Mouse (Mus musculus): Measurements from ENCODE around the gene Vars2. TPM values are rescaled to one million over a fixed set of nuclear protein-coding genes. Genes with fewer than 3 reads are reported as not detected.

The Vars2 gene
- total RNA-seq, 1 experiment = 58.5 TPM

- H3K9me3 ChIP-seq (ENCODE audit: control insufficient read depth, insufficient read depth, low read depth, low read length) = no peaks in the 10 kb centered on the region
- DNase-seq (ENCODE audit: low read depth, low spot score) = peak; percentile 93
- H3K4me1 ChIP-seq (ENCODE audit: control insufficient read depth in 2 of 2, insufficient read depth in 2 of 2, low read length in 2 of 2, poor library complexity in 1 of 2) = no peaks in the 10 kb centered on the region; a peak in 1 of 4 replicates
- peak within 1 kb of the TSS; percentile 88 to 89 for H3K4me3 ChIP-seq (ENCODE audit: insufficient read depth in 1 of 2, low read depth in 1 of 2, low read length in 2 of 2, poor library complexity in 1 of 2, severe bottlenecking in 1 of 2)
- H3K27ac ChIP-seq (ENCODE audit: insufficient read depth, low read depth, low read length, poor library complexity, severe bottlenecking) = no peak within 1 kb of the TSS
- peak within 1 kb of the TSS; percentile 86 for H3K9ac ChIP-seq (ENCODE audit: insufficient read depth, low read depth, low read length, poor library complexity, severe bottlenecking)
- in situ Hi-C loops (cut with MboI; ENCODE audit: low sequenced_read_pairs in 2 of 2, unreplicated experiment in 2 of 2) = no loop called here
- TF ChIP-seq CHD2 (IDR thresholded peaks at IDR 0.05; ENCODE audit: low read depth, low read length) (peak; percentile 66; the same call in 1 of the 2 replicates), ZNF384 (IDR thresholded peaks at IDR 0.05; ENCODE audit: low read depth, low read length) (no peak), ZC3H11A (IDR thresholded peaks at IDR 0.05; ENCODE audit: borderline replicate concordance, low read depth, low read length) (no peak), MAFK (IDR thresholded peaks at IDR 0.05; ENCODE audit: insufficient read depth, low read depth, low read length) (no peak), HCFC1 (IDR thresholded peaks at IDR 0.05; ENCODE audit: borderline replicate concordance, insufficient read depth, low read length) (peak; percentile 95)
- H3K36me3 ChIP-seq (ENCODE audit: control insufficient read depth, insufficient read depth, low read length, poor library complexity, severe bottlenecking) = peaks cover 21% of the 10 kb centered on the region; the same call in 1 of the 2 replicates
These were observed 6.1 kb upstream of the Vars2 start, which contains the start of gene Gtf2h4 for GRCm38 (mm10) chr17:35673416-35674035. Gtf2h4 (minus strand) TSS chr17:35673739.

- H3K36me3 ChIP-seq (ENCODE audit: control insufficient read depth, insufficient read depth, low read length, poor library complexity, severe bottlenecking) = peaks cover 23% of the 10 kb centered on the region; the same call in 1 of the 2 replicates
- in situ Hi-C loops (cut with MboI; ENCODE audit: low sequenced_read_pairs in 2 of 2, unreplicated experiment in 2 of 2) = no loop called here
- no peak overlapping the region for H3K9ac ChIP-seq (ENCODE audit: insufficient read depth, low read depth, low read length, poor library complexity, severe bottlenecking)
- DNase-seq (ENCODE audit: low read depth, low spot score) = no peak
- no peaks in the 10 kb centered on the region; a peak in 1 of 4 replicates for H3K4me1 ChIP-seq (ENCODE audit: control insufficient read depth in 2 of 2, insufficient read depth in 2 of 2, low read length in 2 of 2, poor library complexity in 1 of 2)
- H3K9me3 ChIP-seq (ENCODE audit: control insufficient read depth, insufficient read depth, low read depth, low read length) = no peaks in the 10 kb centered on the region
- H3K4me3 ChIP-seq (ENCODE audit: insufficient read depth in 1 of 2, low read depth in 1 of 2, low read length in 2 of 2, poor library complexity in 1 of 2, severe bottlenecking in 1 of 2) = 0 out of 4 replicates have a peak overlapping the region, but pooled peaks of 1 of the 2 experiments have one; percentile 88
- H3K27ac ChIP-seq (ENCODE audit: insufficient read depth, low read depth, low read length, poor library complexity, severe bottlenecking) = no peak overlapping the region
- TF ChIP-seq ZNF384 (IDR thresholded peaks at IDR 0.05; ENCODE audit: low read depth, low read length) = no peak
- TF ChIP-seq ZC3H11A (IDR thresholded peaks at IDR 0.05; ENCODE audit: borderline replicate concordance, low read depth, low read length) = no peak
- TF ChIP-seq MAFK (IDR thresholded peaks at IDR 0.05; ENCODE audit: insufficient read depth, low read depth, low read length) = no peak
- TF ChIP-seq HCFC1 (IDR thresholded peaks at IDR 0.05; ENCODE audit: borderline replicate concordance, insufficient read depth, low read length) = no peak
- no peak for TF ChIP-seq CHD2 (IDR thresholded peaks at IDR 0.05; ENCODE audit: low read depth, low read length)
These were observed 5.1 kb upstream of the Vars2 start for GRCm38 (mm10) chr17:35672527-35672926.

GRCm38 (mm10) chr17:35671846-35672245 is 4.5 kb upstream of the Vars2 start:
- H3K4me1 ChIP-seq (ENCODE audit: control insufficient read depth in 2 of 2, insufficient read depth in 2 of 2, low read length in 2 of 2, poor library complexity in 1 of 2) = no peaks in the 10 kb centered on the region; a peak in 1 of 4 replicates
- DNase-seq (ENCODE audit: low read depth, low spot score) = no peak
- H3K9ac ChIP-seq (ENCODE audit: insufficient read depth, low read depth, low read length, poor library complexity, severe bottlenecking) = no peak overlapping the region
- H3K27ac ChIP-seq (ENCODE audit: insufficient read depth, low read depth, low read length, poor library complexity, severe bottlenecking) = no peak overlapping the region
- no peaks in the 10 kb centered on the region for H3K9me3 ChIP-seq (ENCODE audit: control insufficient read depth, insufficient read depth, low read depth, low read length)
- H3K36me3 ChIP-seq (ENCODE audit: control insufficient read depth, insufficient read depth, low read length, poor library complexity, severe bottlenecking) = peaks cover 23% of the 10 kb centered on the region; the same call in 1 of the 2 replicates
- TF ChIP-seq HCFC1 (IDR thresholded peaks at IDR 0.05; ENCODE audit: borderline replicate concordance, insufficient read depth, low read length) = no peak
- TF ChIP-seq ZNF384 (IDR thresholded peaks at IDR 0.05; ENCODE audit: low read depth, low read length) = no peak
- no peak for TF ChIP-seq CHD2 (IDR thresholded peaks at IDR 0.05; ENCODE audit: low read depth, low read length)
- no peak for TF ChIP-seq ZC3H11A (IDR thresholded peaks at IDR 0.05; ENCODE audit: borderline replicate concordance, low read depth, low read length)
- TF ChIP-seq MAFK (IDR thresholded peaks at IDR 0.05; ENCODE audit: insufficient read depth, low read depth, low read length) = no peak
- in situ Hi-C loops (cut with MboI; ENCODE audit: low sequenced_read_pairs in 2 of 2, unreplicated experiment in 2 of 2) = no loop called here
- no peak overlapping the region for H3K4me3 ChIP-seq (ENCODE audit: insufficient read depth in 1 of 2, low read depth in 1 of 2, low read length in 2 of 2, poor library complexity in 1 of 2, severe bottlenecking in 1 of 2)

GRCm38 (mm10) chr17:35669731-35670130 is 2.3 kb upstream of the Vars2 start:
- Histone ChIP-seq H3K9ac (ENCODE audit: insufficient read depth, low read depth, low read length, poor library complexity, severe bottlenecking) (no peak overlapping the region; the same call in 1 of the 2 replicates), H3K4me1 (ENCODE audit: control insufficient read depth in 2 of 2, insufficient read depth in 2 of 2, low read length in 2 of 2, poor library complexity in 1 of 2) (peaks cover 0 to 9% of the 10 kb centered on the region in 2 experiments; a peak in 1 of 4 replicates), H3K27ac (ENCODE audit: insufficient read depth, low read depth, low read length, poor library complexity, severe bottlenecking) (no peak overlapping the region), H3K9me3 (ENCODE audit: control insufficient read depth, insufficient read depth, low read depth, low read length) (no peaks in the 10 kb centered on the region), H3K36me3 (ENCODE audit: control insufficient read depth, insufficient read depth, low read length, poor library complexity, severe bottlenecking) (peaks cover 26% of the 10 kb centered on the region; the same call in 1 of the 2 replicates), H3K4me3 (ENCODE audit: insufficient read depth in 1 of 2, low read depth in 1 of 2, low read length in 2 of 2, poor library complexity in 1 of 2, severe bottlenecking in 1 of 2) (no peak overlapping the region)
- no peak for DNase-seq (ENCODE audit: low read depth, low spot score)
- in situ Hi-C loops (cut with MboI; ENCODE audit: low sequenced_read_pairs in 2 of 2, unreplicated experiment in 2 of 2) = no loop called here
- TF ChIP-seq CHD2 (IDR thresholded peaks at IDR 0.05; ENCODE audit: low read depth, low read length) (no peak), ZC3H11A (IDR thresholded peaks at IDR 0.05; ENCODE audit: borderline replicate concordance, low read depth, low read length) (no peak)

Measured in ES-E14 (cell line).